Mouse (Mus musculus) spleen, postnatal 14 days (tissue): ENCODE measurements around the gene Efna5.

ENCODE experiments used
- DNase-seq, 2 experiments: peaks; one replicate each; pipeline ENCODE4 v3.0.0; 2021 to 2022; ENCODE audit warnings: low spot score in 2 of 2

Gene Efna5

DNA sequence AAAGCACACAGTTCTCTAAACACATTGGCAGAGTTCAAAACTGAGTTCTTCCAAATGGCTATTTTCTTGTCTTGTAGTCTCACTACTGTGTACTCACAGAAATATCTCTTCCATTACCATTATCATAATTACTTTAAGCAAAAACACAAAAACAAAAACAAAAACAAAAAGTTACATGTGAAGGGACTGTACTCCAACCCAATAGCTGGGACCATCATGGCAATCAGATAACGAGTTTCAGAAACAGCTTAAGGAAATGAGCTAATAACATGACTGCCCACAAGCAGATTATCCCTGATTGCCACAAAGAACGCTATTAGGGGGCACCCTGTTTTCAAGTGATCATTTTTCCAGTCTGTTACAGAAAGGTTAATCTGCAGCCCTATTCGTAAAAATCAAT is 93.3 kb downstream of the Efna5 start:
- DNase-seq, result no peak

DNA sequence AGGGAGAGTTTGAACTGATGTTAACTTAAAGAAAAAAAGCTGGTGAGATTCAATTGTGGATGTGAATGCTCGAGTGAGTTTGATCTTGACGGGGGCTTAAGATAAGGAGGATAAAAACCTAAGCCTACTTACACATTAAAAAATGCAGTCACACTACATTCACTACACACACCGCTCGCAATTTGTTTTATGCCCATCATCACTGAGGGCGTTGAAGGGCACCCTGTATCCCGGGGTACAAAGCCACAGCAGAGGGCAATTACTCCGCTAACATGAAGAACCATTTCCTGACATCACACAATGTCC is 94.6 kb downstream of the Efna5 start:
- no peak for DNase-seq

GRCm38 (mm10) chr17:62785781-62786601 is 95.1 kb downstream of the Efna5 start:
- DNase-seq, result no peak

DNA sequence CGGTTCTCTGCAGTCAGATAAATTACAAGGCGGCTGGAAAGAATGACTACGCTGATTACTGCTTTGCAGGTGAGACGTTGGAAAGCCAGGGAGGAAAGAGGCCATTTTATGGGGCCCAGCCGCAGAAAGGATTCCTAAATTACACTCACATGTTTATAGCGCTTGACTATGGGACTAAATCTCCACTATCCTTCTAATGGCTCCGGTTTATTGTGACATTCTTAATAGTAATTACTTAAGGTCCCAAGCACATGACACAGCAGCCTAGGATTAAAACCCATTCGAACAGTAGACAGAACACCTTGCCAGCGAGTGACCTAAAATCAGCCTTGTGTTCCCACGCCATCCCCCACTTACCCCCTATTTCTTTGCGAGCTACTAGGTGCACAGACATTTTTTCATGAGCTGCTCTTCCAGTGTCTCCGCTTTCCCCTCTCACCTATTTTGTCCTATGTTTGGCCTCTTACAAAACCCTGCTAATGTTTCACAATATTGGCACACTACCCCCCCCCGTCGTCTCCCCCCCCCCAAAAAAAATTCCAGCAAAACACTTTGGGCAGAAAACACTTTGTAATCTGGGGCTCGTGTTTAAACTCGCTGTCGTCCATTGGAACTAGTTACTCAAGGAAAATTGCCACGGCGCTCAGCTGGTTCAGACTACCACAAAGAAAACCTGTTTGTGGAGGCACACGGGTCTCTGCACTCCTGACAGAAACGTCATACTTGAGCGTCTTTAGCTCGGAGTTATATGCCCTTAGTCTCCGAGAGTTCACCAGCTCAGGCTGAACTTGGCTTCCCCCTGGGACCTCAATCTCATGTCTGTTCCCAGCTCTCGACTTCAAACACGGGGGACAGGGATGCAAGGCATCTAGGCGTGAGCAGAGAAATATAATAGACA is 96.6 kb downstream of the Efna5 start:
- DNase-seq, result no peak

DNA sequence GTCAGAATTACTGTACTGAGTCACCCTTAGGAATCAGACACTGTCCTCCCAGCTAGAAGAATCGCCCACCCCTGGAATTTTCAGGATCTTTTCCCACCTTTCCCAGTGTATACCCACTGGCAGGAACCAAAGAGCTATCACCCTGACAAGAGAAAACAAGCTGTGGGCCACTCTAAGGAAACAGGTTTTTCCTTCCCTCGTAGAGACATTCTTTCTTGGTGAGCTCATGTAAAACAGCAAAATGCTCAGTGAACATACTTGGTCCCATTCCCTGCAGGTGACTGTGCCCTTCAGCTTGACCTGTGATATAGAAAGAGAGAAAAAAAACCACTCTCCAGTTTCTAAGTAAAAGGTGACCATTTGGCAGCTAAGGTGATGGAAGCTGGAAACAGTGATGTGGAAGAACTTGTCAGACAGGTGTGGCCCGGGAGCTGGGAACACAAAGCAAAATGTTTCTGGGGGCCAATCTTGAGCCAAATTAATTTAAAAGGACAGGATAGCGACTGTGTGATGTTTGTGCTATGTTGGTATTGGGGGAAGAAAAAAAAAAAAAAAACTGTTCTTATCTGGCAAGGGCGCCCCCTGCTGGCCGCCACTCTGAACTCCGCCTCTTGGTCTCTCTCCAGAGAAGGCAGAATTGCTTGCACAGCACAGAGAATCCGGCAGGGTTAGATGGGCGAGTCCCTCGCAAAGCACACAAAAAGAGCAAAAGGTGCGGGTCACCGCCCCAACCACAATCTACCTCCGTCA is 97.4 kb downstream of the Efna5 start:
- peak; percentile 39 to 58 for DNase-seq

GRCm38 (mm10) chr17:62782826-62783404 is 98.2 kb downstream of the Efna5 start:
- DNase-seq, result no peak

GRCm38 (mm10) chr17:62781120-62781519 is 100.0 kb downstream of the Efna5 start:
- DNase-seq, result peak in 1 of 2 experiments; percentile 8

GRCm38 (mm10) chr17:62777858-62778564 is 103.1 kb downstream of the Efna5 start:
- no peak for DNase-seq

GRCm38 (mm10) chr17:62776710-62777109 is 104.4 kb downstream of the Efna5 start:
- no peak for DNase-seq

GRCm38 (mm10) chr17:62775976-62776375 is 105.1 kb downstream of the Efna5 start:
- DNase-seq, result no peak

- no peak for DNase-seq
These were observed 105.7 kb downstream of the Efna5 start for GRCm38 (mm10) chr17:62775401-62775800.

GRCm38 (mm10) chr17:62774749-62775148 is 106.4 kb downstream of the Efna5 start:
- no peak for DNase-seq

- DNase-seq, result no peak
These were observed 114.4 kb downstream of the Efna5 start for GRCm38 (mm10) chr17:62766705-62767104.

- DNase-seq, result no peak
These were observed 116.0 kb downstream of the Efna5 start for GRCm38 (mm10) chr17:62765165-62765564.

GRCm38 (mm10) chr17:62756951-62757350 is 124.2 kb downstream of the Efna5 start:
- DNase-seq, result no peak

DNA sequence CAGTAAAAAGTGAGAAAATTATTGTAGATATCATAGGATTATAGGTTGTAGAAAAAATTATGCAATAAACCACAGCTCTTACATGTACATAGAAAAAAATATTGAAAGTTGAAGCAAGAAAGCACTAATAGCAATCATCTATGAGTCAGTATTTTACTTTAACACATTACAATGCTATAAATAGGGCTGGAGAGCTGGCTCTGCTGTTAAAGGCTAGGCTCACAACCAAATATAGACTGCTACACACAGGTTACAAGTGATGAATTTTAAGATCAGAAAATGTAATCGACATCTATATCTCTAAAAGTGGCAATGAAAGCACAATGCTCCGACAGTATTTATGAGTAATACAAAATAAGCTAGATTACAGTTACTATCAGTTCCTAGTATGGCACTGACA is 125.5 kb downstream of the Efna5 start:
- no peak for DNase-seq

GRCm38 (mm10) chr17:62754638-62755037 is 126.5 kb downstream of the Efna5 start:
- no peak for DNase-seq

GRCm38 (mm10) chr17:62752381-62752889 is 128.7 kb downstream of the Efna5 start:
- no peak for DNase-seq

GRCm38 (mm10) chr17:62750647-62751046 is 130.5 kb downstream of the Efna5 start:
- no peak for DNase-seq

GRCm38 (mm10) chr17:62748803-62749619 is 132.1 kb downstream of the Efna5 start:
- no peak for DNase-seq
